Mouse (Mus musculus) midbrain, embryonic 11.5 days (tissue): Measurements from ENCODE around the gene Tent5b. TPM values are rescaled to one million over a fixed set of nuclear protein-coding genes. Genes with fewer than 3 reads are reported as not detected.

Source experiments
- ATAC-seq: fragments of 200-750 bp; cut with Nextera tagmentation; 2 replicates; pipeline ENCODE4 v1.8.0; 2017; ENCODE audit warnings: moderate TSS enrichment, moderate library complexity; ENCODE audit not compliant: low FRiP score
- DNase-seq: peaks from one replicate; pipeline ENCODE4 v3.0.0; 2015; ENCODE audit warnings: low spot score; ENCODE audit errors: missing footprints
- H3K27ac ChIP-seq: fragments of 300-500 bp; sonication (generic); 2 replicates; pipeline ENCODE4 v1.5.1; 2014; ENCODE audit warnings: low read depth, low read length
- H3K27me3 ChIP-seq: fragments of 300-500 bp; sonication (generic); 2 replicates; pipeline ENCODE4 v1.6.1; 2014; ENCODE audit warnings: mild to moderate bottlenecking, low read length, moderate library complexity, mixed read lengths; ENCODE audit not compliant: control insufficient read depth, insufficient read depth
- H3K36me3 ChIP-seq: fragments of 300-500 bp; sonication (generic); 2 replicates; pipeline ENCODE4 v1.6.1; 2014; ENCODE audit warnings: mild to moderate bottlenecking, low read length, moderate library complexity, mixed read lengths; ENCODE audit not compliant: control insufficient read depth, insufficient read depth
- H3K4me1 ChIP-seq: fragments of 300-500 bp; sonication (generic); 2 replicates; pipeline ENCODE4 v1.6.1; 2014; ENCODE audit warnings: low read length; ENCODE audit not compliant: control insufficient read depth, insufficient read depth
- H3K4me2 ChIP-seq: fragments of 300-500 bp; sonication (generic); 2 replicates; pipeline ENCODE4 v1.6.1; 2014; ENCODE audit warnings: mild to moderate bottlenecking, moderate library complexity
- H3K4me3 ChIP-seq: fragments of 300-500 bp; sonication (generic); 2 replicates; pipeline ENCODE4 v1.5.1; 2014; ENCODE audit warnings: low read depth, low read length
- H3K9ac ChIP-seq: fragments of 300-500 bp; sonication (generic); 2 replicates; pipeline ENCODE4 v1.6.1; 2014; ENCODE audit warnings: low read length
- H3K9me3 ChIP-seq: fragments of 300-500 bp; sonication (generic); 2 replicates; pipeline ENCODE4 v1.6.1; 2016; ENCODE audit warnings: low read length; ENCODE audit not compliant: control insufficient read depth
- WGBS: fragments of 180-500 bp; shearing (Covaris S2); extraction: QIAGEN DNeasy Blood & Tissue Kit; methylation state at CpG from one replicate; pipeline ENCODE4 v1.1.7; 2014; 5-methylcytosine and 5-hydroxymethylcytosine counted together
- polyA plus RNA-seq: library from polyadenylated mRNA; unstranded; fragments of >200 nt; fragmentation: Nextera tagmentation; extraction: Ambion mirVana; gene quantifications from 2 replicates; pipeline ENCODE4 v1.2.1, GENCODE M21; 2014

Gene Tent5b
- polyA plus RNA-seq, 1 experiment from 2014 or later = 0.53 TPM

GRCm38 (mm10) chr4:133527788-133528187 lies 47.9 kb downstream of the Tent5b start:
- ATAC-seq = no peak
- DNase-seq = peak; percentile 71
- Histone ChIP-seq H3K4me3 (no peak overlapping the region), H3K27ac (no peak overlapping the region), H3K4me2 (no peak overlapping the region), H3K36me3 (peaks cover 14% of the 10 kb centered on the region), H3K9me3 (no peaks in the 10 kb centered on the region), H3K27me3 (no peaks in the 10 kb centered on the region), H3K9ac (no peak overlapping the region), H3K4me1 (no peaks in the 10 kb centered on the region)
- WGBS = 75% methylated on average over 16 of the region's 16 CpGs

GRCm38 (mm10) chr4:133532777-133533176 lies 52.8 kb downstream of the Tent5b start:
- Histone ChIP-seq H3K27me3 (no peaks in the 10 kb centered on the region), H3K36me3 (peaks cover 37% of the 10 kb centered on the region), H3K9ac (no peak overlapping the region), H3K9me3 (no peaks in the 10 kb centered on the region), H3K27ac (no peak overlapping the region), H3K4me3 (no peak overlapping the region), H3K4me1 (no peaks in the 10 kb centered on the region), H3K4me2 (no peak overlapping the region)
- DNase-seq (no peak), ATAC-seq (no peak)
- WGBS = 91% methylated on average over 3 of the region's 3 CpGs

GRCm38 (mm10) chr4:133536081-133536480 lies 56.1 kb downstream of the Tent5b start:
- H3K4me3 ChIP-seq = no peak overlapping the region
- H3K36me3 ChIP-seq = peaks cover 36% of the 10 kb centered on the region
- H3K27ac ChIP-seq = no peak overlapping the region
- no peak overlapping the region for H3K4me2 ChIP-seq
- no peaks in the 10 kb centered on the region for H3K27me3 ChIP-seq
- H3K9me3 ChIP-seq = no peaks in the 10 kb centered on the region
- no peak for ATAC-seq
- no peak for DNase-seq
- H3K4me1 ChIP-seq = no peaks in the 10 kb centered on the region
- 95% methylated on average over 3 of the region's 3 CpGs for WGBS
- H3K9ac ChIP-seq = no peak overlapping the region

- peaks cover 31% of the 10 kb centered on the region for H3K36me3 ChIP-seq
- H3K4me3 ChIP-seq = no peak overlapping the region
- 94% methylated on average over 5 of the region's 5 CpGs for WGBS
These were observed 56.7 kb downstream of the Tent5b start for GRCm38 (mm10) chr4:133536652-133537051.

More at GRCm38 (mm10) chr4:133536652-133537051, 56.7 kb downstream of the Tent5b start:
- no peaks in the 10 kb centered on the region for H3K4me1 ChIP-seq
- ATAC-seq (no peak), DNase-seq (no peak)
- no peak overlapping the region for H3K4me2 ChIP-seq
- H3K27ac ChIP-seq = no peak overlapping the region
- H3K9ac ChIP-seq = no peak overlapping the region
- H3K9me3 ChIP-seq = no peaks in the 10 kb centered on the region
- no peaks in the 10 kb centered on the region for H3K27me3 ChIP-seq

Other genes starting within 250 kb of the Tent5b start
- 1.3 and 2.0 TPM in 2 replicates for gene Map3k6, start 239.3 kb upstream of the Tent5b start, polyA plus RNA-seq
- 0.37 and 0.83 TPM in 2 replicates for gene Sytl1, start 217.0 kb upstream of the Tent5b start, polyA plus RNA-seq
- 71.2 and 82.0 TPM in 2 replicates for gene Tmem222, start 202.3 kb upstream of the Tent5b start, polyA plus RNA-seq
- gene Wdtc1, start 126.7 kb upstream of the Tent5b start, polyA plus RNA-seq = 21.0 and 22.2 TPM in 2 replicates
- 4.6 and 5.6 TPM in 2 replicates for gene Slc9a1, start 110.4 kb upstream of the Tent5b start, polyA plus RNA-seq
- 1.5 TPM in 2 replicates for gene Trnp1, start 18.4 kb downstream of the Tent5b start, polyA plus RNA-seq
- 0.15 and 0.51 TPM in 2 replicates for gene Kdf1, start 38.8 kb downstream of the Tent5b start, polyA plus RNA-seq
- gene Nudc, start 65.9 kb downstream of the Tent5b start, polyA plus RNA-seq = 330 and 336 TPM in 2 replicates
- gene Nr0b2, start 73.2 kb downstream of the Tent5b start, polyA plus RNA-seq = not detected in 2 replicates
- gene Gpatch3, start 94.6 kb downstream of the Tent5b start, polyA plus RNA-seq = 6.8 and 7.8 TPM in 2 replicates
- gene Gpn2, start 104.2 kb downstream of the Tent5b start, polyA plus RNA-seq = 24.2 and 28.6 TPM in 2 replicates
- 6.0 and 7.8 TPM in 2 replicates for gene Sfn, start 122.0 kb downstream of the Tent5b start, polyA plus RNA-seq
- 1.8 and 3.5 TPM in 2 replicates for gene Zdhhc18, start 170.0 kb downstream of the Tent5b start, polyA plus RNA-seq
- gene Pigv, start 192.5 kb downstream of the Tent5b start, polyA plus RNA-seq = 9.6 and 12.4 TPM in 2 replicates